Mouse (Mus musculus): ENCODE measurements around the gene Zfp536.

The Zfp536 gene

GRCm38 (mm10) chr7:37773312-37773702, at the start of gene Zfp536:
Gene Zfp536, minus strand, starts transcription at chr7:37773641.
- DNase-seq, result no peak

- no peak for DNase-seq
These were observed 47.3 kb upstream of the Zfp536 start for GRCm38 (mm10) chr7:37820670-37821301.

GRCm38 (mm10) chr7:37818631-37819340, 45.3 kb upstream of the Zfp536 start:
- no peak for DNase-seq

GRCm38 (mm10) chr7:37816901-37817300, 43.5 kb upstream of the Zfp536 start:
- no peak for DNase-seq

- DNase-seq, result no peak
These were observed 41.5 kb upstream of the Zfp536 start for GRCm38 (mm10) chr7:37814844-37815406.

- no peak for DNase-seq
These were observed 40.2 kb upstream of the Zfp536 start for GRCm38 (mm10) chr7:37813676-37814075.

- DNase-seq, result no peak
These were observed 36.5 kb upstream of the Zfp536 start for GRCm38 (mm10) chr7:37809908-37810307.

GRCm38 (mm10) chr7:37809001-37809400, 35.6 kb upstream of the Zfp536 start:
- no peak for DNase-seq

- no peak for DNase-seq
These were observed 27.7 kb upstream of the Zfp536 start for GRCm38 (mm10) chr7:37801160-37801559.

- DNase-seq, result no peak
These were observed 15.3 kb upstream of the Zfp536 start for GRCm38 (mm10) chr7:37788721-37789120.

GRCm38 (mm10) chr7:37775502-37775901, 2.1 kb upstream of the Zfp536 start:
- peak; percentile 27 for DNase-seq

- DNase-seq, result no peak
These were observed 1.1 kb upstream of the Zfp536 start for GRCm38 (mm10) chr7:37774463-37774970.

- no peak for DNase-seq
These were observed 465 bp upstream of the Zfp536 start for GRCm38 (mm10) chr7:37773906-37774305.

- DNase-seq, result no peak
These were observed 797 bp downstream of the Zfp536 start for GRCm38 (mm10) chr7:37772376-37773311.

GRCm38 (mm10) chr7:37771491-37772375, 1.7 kb downstream of the Zfp536 start:
- DNase-seq, result no peak

GRCm38 (mm10) chr7:37770400-37771050, 2.9 kb downstream of the Zfp536 start:
- DNase-seq, result peak; percentile 16

- no peak for DNase-seq
These were observed 3.7 kb downstream of the Zfp536 start for GRCm38 (mm10) chr7:37769526-37770399.

GRCm38 (mm10) chr7:37769004-37769403, 4.4 kb downstream of the Zfp536 start:
- no peak for DNase-seq

- no peak for DNase-seq
These were observed 5.0 kb downstream of the Zfp536 start for GRCm38 (mm10) chr7:37768310-37768940.

- DNase-seq, result no peak
These were observed 14.6 kb downstream of the Zfp536 start for GRCm38 (mm10) chr7:37758886-37759285.
